Mouse (Mus musculus) stomach, embryonic 16.5 days (tissue): ENCODE results near the gene Lats1. TPM values are rescaled to one million over a fixed set of nuclear protein-coding genes. Genes with fewer than 3 reads are reported as not detected.
A peak's percentile ranks its signal among the peaks of the same experiment; 100 is the strongest.

Experiments used
- ATAC-seq: fragments of 200-750 bp; cut with Nextera tagmentation; 2 replicates; pipeline ENCODE4 v1.8.0; 2017; ENCODE audit warnings: moderate number of reproducible peaks, moderate TSS enrichment; ENCODE audit not compliant: insufficient read depth, low FRiP score
- H3K27ac ChIP-seq: fragments of 300-500 bp; sonication (generic); 2 replicates; pipeline ENCODE4 v1.5.1; 2014; ENCODE audit warnings: low read length
- H3K27me3 ChIP-seq: fragments of 300-500 bp; sonication (generic); 2 replicates; pipeline ENCODE4 v1.6.1; 2014; ENCODE audit warnings: low read length, control low read depth, mixed read lengths; ENCODE audit not compliant: control insufficient read depth, insufficient read depth
- H3K36me3 ChIP-seq: fragments of 300-500 bp; sonication (generic); 2 replicates; pipeline ENCODE4 v1.6.1; 2014; ENCODE audit warnings: low read length; ENCODE audit not compliant: control insufficient read depth, insufficient read depth
- H3K4me1 ChIP-seq: fragments of 300-500 bp; sonication (generic); 2 replicates; pipeline ENCODE4 v1.6.1; 2014; ENCODE audit warnings: low read length, control low read depth, mixed read lengths; ENCODE audit not compliant: control insufficient read depth, insufficient read depth
- H3K4me2 ChIP-seq: fragments of 300-500 bp; sonication (generic); 2 replicates; pipeline ENCODE4 v1.6.1; 2014; ENCODE audit warnings: low read depth, low read length, mixed read lengths
- H3K4me3 ChIP-seq: fragments of 300-500 bp; sonication (generic); replicated peaks from 2 replicates; pipeline ENCODE4 v1.5.1; 2014; ENCODE audit warnings: mild to moderate bottlenecking, low read length
- H3K9ac ChIP-seq: fragments of 300-500 bp; sonication (generic); 2 replicates; pipeline ENCODE4 v1.6.1; 2014; ENCODE audit warnings: low read length
- H3K9me3 ChIP-seq: fragments of 300-500 bp; sonication (generic); replicated peaks from 2 replicates; pipeline ENCODE4 v1.6.1; 2016; ENCODE audit warnings: low read length, control low read depth; ENCODE audit not compliant: control insufficient read depth
- WGBS: fragments of 180-500 bp; shearing (Covaris S2); extraction: QIAGEN DNeasy Blood & Tissue Kit; methylation state at CpG from one replicate; pipeline ENCODE4 v1.1.7; 2014; 5-methylcytosine and 5-hydroxymethylcytosine counted together
- polyA plus RNA-seq: library from polyadenylated mRNA; unstranded; fragments of >200 nt; fragmentation: Nextera tagmentation; extraction: Ambion mirVana; gene quantifications from 2 replicates; pipeline ENCODE4 v1.2.1, GENCODE M21; 2015

Lats1 gene
- 9.4 TPM in 2 replicates for polyA plus RNA-seq

DNA sequence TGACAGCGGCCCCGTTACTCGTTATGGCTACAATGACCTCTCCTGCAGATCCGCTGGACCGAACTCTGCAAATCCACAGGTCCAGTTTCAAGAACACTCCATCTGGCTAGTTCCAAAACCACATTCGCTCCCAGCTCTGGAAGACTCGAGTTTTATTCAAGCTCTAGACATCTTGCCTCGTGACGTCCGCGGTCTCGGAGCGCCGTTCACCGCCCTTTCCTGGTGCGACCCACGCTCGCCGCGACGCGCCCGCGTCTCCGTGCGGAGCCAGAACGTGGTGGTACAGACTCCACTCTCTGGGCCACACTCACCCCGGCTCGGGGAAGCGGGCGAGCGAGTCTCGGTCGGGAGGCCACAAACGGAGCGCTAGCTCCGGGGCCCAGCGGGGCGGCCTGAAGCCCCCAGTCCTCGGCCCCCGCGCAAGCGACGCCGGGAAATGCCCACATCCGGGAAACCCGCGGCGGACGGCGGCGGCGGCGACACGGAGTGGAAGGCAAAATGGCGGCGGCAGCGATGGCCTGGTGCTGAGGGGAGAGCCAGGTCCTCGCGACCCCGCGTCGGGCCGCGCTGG is at the start of gene Lats1, which contains the start of gene Pcmt1:
Lats1 (plus strand) TSS at position 484 of the 571 bp plus-strand sequence.
Pcmt1 (minus strand) TSS at position 406 of the 571 bp plus-strand sequence.
- peak within 1 kb of the TSS; percentile 100 for H3K9ac ChIP-seq
- H3K4me1 ChIP-seq: peaks cover 23% of the 10 kb centered on the region
- ATAC-seq: peak; percentile 90
- H3K36me3 ChIP-seq: peaks cover 20% of the 10 kb centered on the region
- peak within 1 kb of the TSS; percentile 91 for H3K4me2 ChIP-seq
- no peaks in the 10 kb centered on the region for H3K27me3 ChIP-seq
- peak within 1 kb of the TSS; percentile 98 for H3K27ac ChIP-seq
- no peaks in the 10 kb centered on the region for H3K9me3 ChIP-seq
- peak within 1 kb of the TSS; percentile 93 for H3K4me3 ChIP-seq
- under 1% methylated on average over 62 of the region's 65 CpGs for WGBS

- H3K27ac ChIP-seq: no peak overlapping the region
- ATAC-seq: no peak
- WGBS: 95% methylated on average over 12 of the region's 12 CpGs
- no peaks in the 10 kb centered on the region for H3K9me3 ChIP-seq
- H3K27me3 ChIP-seq: no peaks in the 10 kb centered on the region
- peaks cover 13% of the 10 kb centered on the region; the same call in 1 of the 2 replicates for H3K36me3 ChIP-seq
- H3K4me2 ChIP-seq: no peak overlapping the region
- no peak overlapping the region for H3K9ac ChIP-seq
- no peaks in the 10 kb centered on the region for H3K4me1 ChIP-seq
- no peak overlapping the region for H3K4me3 ChIP-seq
These were observed 40.6 kb upstream of the Lats1 start for GRCm38 (mm10) chr10:7640366-7640765.

GRCm38 (mm10) chr10:7645911-7646310 is 35.1 kb upstream of the Lats1 start:
- Histone ChIP-seq H3K4me3 (no peak overlapping the region), H3K9ac (no peak overlapping the region), H3K36me3 (peaks cover 16% of the 10 kb centered on the region; the same call in 1 of the 2 replicates), H3K4me2 (no peak overlapping the region), H3K27ac (no peak overlapping the region), H3K4me1 (no peaks in the 10 kb centered on the region), H3K27me3 (no peaks in the 10 kb centered on the region), H3K9me3 (no peaks in the 10 kb centered on the region)
- no peak for ATAC-seq
- 90% methylated on average over 2 of the region's 2 CpGs for WGBS

DNA sequence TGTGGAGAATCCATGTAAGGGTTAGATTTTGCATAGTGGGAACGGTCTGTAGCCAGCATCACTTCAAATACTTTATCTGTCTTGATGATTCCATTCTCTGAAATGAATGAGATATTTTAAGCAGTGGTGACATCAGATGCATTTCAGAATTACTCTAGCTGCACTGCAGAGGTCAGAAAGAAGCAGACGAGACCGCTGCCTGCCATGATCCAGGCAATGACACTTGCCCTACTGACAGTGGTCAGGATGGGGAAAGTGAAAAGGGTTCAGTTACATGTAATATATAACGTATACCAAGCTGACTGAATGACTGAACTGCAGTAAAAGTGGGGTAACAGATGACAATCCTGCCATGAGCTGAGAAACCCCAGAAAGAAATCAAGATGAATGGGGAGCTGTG is 32.0 kb upstream of the Lats1 start:
- 85% methylated on average over 4 of the region's 4 CpGs for WGBS
- ATAC-seq: no peak
- no peaks in the 10 kb centered on the region for H3K9me3 ChIP-seq
- no peak overlapping the region for H3K4me3 ChIP-seq
- no peaks in the 10 kb centered on the region for H3K27me3 ChIP-seq
- peaks cover 8% of the 10 kb centered on the region; the same call in 1 of the 2 replicates for H3K36me3 ChIP-seq
- no peak overlapping the region for H3K27ac ChIP-seq
- no peaks in the 10 kb centered on the region for H3K4me1 ChIP-seq
- no peak overlapping the region for H3K9ac ChIP-seq
- no peak overlapping the region for H3K4me2 ChIP-seq

DNA sequence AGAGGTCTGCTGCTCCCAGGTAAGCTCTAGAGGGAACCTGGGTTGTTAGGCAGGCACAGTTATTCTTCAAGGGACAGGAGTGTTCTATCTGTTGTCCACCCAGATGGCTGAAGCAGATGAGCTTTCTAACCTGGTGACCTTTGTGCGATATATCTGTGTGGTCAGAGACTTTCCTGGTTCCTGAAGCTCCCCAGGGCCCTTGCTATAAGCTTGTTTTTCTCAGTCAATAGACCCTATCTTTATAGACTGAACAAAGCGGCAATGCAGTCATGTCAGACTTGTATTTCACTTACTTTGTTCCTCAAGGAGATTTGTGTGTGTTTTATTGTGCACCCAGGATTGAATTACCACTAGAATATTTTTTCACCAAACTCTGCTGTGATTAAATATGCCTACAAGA is 30.0 kb upstream of the Lats1 start:
- H3K27ac ChIP-seq: no peak overlapping the region
- no peaks in the 10 kb centered on the region for H3K9me3 ChIP-seq
- H3K36me3 ChIP-seq: peaks cover 8% of the 10 kb centered on the region; the same call in 1 of the 2 replicates
- no peak for ATAC-seq
- no peak overlapping the region for H3K4me2 ChIP-seq
- no peak overlapping the region for H3K9ac ChIP-seq
- no peaks in the 10 kb centered on the region for H3K4me1 ChIP-seq
- H3K4me3 ChIP-seq: no peak overlapping the region
- no peaks in the 10 kb centered on the region for H3K27me3 ChIP-seq
- WGBS: 90% methylated on average over 2 of the region's 2 CpGs

GRCm38 (mm10) chr10:7662471-7663141 is 18.4 kb upstream of the Lats1 start:
- Histone ChIP-seq H3K9me3 (no peaks in the 10 kb centered on the region), H3K36me3 (no peaks in the 10 kb centered on the region), H3K27me3 (no peaks in the 10 kb centered on the region), H3K9ac (peak overlapping the region; percentile 84), H3K4me2 (peak overlapping the region; percentile 81), H3K4me1 (peaks cover 10% of the 10 kb centered on the region), H3K4me3 (peak overlapping the region; percentile 97), H3K27ac (peak overlapping the region; percentile 92)
- peak; percentile 80 for ATAC-seq
- WGBS: under 1% methylated on average over 44 of the region's 44 CpGs

DNA sequence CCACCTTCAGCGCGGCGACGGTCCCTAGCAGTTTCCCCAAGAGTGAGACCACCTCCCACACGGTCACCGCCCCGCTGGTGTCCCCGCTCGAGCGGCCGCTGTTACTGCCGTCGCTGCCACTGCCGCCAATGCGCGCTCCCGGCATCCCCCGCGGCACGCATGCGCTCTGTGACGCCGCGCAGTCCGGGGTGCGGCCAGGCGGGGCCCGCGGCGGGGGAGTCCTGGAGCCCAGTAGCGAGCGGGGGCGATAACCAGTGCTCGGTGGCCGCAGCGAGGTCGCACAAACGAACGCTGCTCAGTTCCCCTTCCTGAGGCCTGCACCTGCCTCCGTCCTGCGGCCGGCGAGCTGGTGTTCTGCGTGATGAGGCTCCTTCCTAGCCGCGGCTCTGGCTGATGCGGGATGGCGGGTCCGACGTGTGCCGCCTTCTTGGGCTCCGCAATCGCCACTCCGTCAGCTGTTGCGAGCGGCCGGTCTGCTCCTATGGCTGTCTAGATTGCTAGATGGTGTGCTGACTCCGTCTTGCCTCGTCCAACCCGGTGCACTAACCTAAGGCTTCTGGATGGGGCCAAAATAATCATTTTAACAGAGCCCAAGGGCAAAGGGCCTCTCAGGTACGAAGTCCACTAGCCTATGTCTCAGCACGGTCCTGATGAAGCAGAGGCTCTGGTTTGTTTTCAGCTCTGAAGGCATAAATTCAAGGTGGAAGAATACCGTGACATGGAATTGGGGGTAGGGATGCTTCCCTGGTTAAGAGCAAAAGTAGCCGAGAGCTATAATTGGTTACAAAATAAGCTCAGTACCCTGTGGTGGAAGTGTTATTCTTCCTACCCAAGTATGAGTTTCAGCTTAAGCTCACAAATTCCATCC is 17.6 kb upstream of the Lats1 start:
- Histone ChIP-seq H3K27me3 (no peaks in the 10 kb centered on the region), H3K4me2 (peak overlapping the region; percentile 81), H3K4me3 (peak overlapping the region; percentile 97), H3K27ac (peak overlapping the region; percentile 92), H3K36me3 (no peaks in the 10 kb centered on the region), H3K9me3 (no peaks in the 10 kb centered on the region), H3K4me1 (peaks cover 17% of the 10 kb centered on the region), H3K9ac (peak overlapping the region; percentile 84)
- ATAC-seq: peak; percentile 93
- 1% methylated on average over 61 of the region's 64 CpGs for WGBS

GRCm38 (mm10) chr10:7664027-7664526 is 16.9 kb upstream of the Lats1 start:
- peak overlapping the region; percentile 81 for H3K4me2 ChIP-seq
- peak overlapping the region; percentile 97 for H3K4me3 ChIP-seq
- H3K36me3 ChIP-seq: no peaks in the 10 kb centered on the region
- H3K27me3 ChIP-seq: no peaks in the 10 kb centered on the region
- WGBS: 52% methylated on average over 6 of the region's 6 CpGs
- H3K9ac ChIP-seq: peak overlapping the region; percentile 84
- H3K9me3 ChIP-seq: no peaks in the 10 kb centered on the region
- ATAC-seq: no peak
- peaks cover 19% of the 10 kb centered on the region for H3K4me1 ChIP-seq
- no peak overlapping the region for H3K27ac ChIP-seq
